Mouse (Mus musculus): ENCODE data around the gene Tmem56. TPM values are rescaled to one million over a fixed set of nuclear protein-coding genes. Genes with fewer than 3 reads are reported as not detected.

The Tmem56 gene
- total RNA-seq, 4 experiments from 2014 or later = 35.0 to 49.8 (median 43.9) TPM

DNA sequence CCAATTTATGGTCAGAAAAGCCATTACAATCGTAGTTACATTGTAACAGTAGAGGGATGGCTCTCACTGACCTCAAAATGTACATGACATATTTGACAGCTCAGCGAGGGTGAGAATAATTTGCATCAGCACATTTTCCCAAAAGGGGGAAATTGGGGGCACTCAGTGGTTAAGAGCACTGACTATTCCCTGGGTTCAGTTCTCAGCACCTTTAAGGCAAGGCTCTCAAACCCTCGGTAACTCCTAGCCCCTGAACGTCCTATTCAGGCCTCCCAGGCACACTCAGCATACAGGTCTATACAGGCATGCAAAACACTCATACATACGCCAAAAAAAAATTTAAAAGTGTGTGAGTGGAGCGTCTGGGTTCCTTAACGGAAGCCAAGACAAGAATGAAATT, 112.3 kb downstream of the Tmem56 start:
- DNase-seq (ENCODE audit: low spot score in 2 of 2) = no peak

GRCm38 (mm10) chr3:121169092-121169942, 113.6 kb downstream of the Tmem56 start:
- no peak for DNase-seq (ENCODE audit: low spot score in 2 of 2)

- no peak for DNase-seq (ENCODE audit: low spot score in 2 of 2)
These were observed 114.3 kb downstream of the Tmem56 start for GRCm38 (mm10) chr3:121168581-121168980.

- peak in 1 of 2 experiments; percentile 43 for DNase-seq (ENCODE audit: low spot score in 2 of 2)
These were observed 119.6 kb downstream of the Tmem56 start for GRCm38 (mm10) chr3:121163271-121163819.

- no peak for DNase-seq (ENCODE audit: low spot score in 2 of 2)
These were observed 121.2 kb downstream of the Tmem56 start for GRCm38 (mm10) chr3:121161661-121162060.

GRCm38 (mm10) chr3:121160424-121160823, 122.5 kb downstream of the Tmem56 start:
- DNase-seq (ENCODE audit: low spot score in 2 of 2) = no peak

DNA sequence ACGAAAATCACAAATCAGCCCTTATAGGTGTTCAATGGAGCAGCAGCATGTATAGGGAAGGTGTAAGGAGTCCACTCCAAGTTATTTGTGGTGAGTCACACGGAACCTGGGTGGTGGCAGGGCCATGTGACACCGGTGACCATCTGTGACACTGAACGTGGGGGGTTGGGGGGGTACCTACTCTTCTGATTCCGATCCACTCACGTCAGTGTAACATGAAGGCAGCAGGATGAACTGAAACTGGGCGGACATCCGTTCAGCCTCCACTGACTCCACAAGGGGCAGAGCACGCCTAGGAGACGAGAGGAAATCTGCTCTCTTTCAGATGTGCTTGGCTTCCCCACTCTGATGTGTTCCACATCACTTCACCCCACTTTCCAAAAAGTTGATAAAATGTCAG, 123.3 kb downstream of the Tmem56 start:
- DNase-seq (ENCODE audit: low spot score in 2 of 2) = no peak

- no peak for DNase-seq (ENCODE audit: low spot score in 2 of 2)
These were observed 124.0 kb downstream of the Tmem56 start for GRCm38 (mm10) chr3:121158901-121159351.

GRCm38 (mm10) chr3:121157546-121158330, 125.2 kb downstream of the Tmem56 start:
- DNase-seq (ENCODE audit: low spot score in 2 of 2) = no peak

DNA sequence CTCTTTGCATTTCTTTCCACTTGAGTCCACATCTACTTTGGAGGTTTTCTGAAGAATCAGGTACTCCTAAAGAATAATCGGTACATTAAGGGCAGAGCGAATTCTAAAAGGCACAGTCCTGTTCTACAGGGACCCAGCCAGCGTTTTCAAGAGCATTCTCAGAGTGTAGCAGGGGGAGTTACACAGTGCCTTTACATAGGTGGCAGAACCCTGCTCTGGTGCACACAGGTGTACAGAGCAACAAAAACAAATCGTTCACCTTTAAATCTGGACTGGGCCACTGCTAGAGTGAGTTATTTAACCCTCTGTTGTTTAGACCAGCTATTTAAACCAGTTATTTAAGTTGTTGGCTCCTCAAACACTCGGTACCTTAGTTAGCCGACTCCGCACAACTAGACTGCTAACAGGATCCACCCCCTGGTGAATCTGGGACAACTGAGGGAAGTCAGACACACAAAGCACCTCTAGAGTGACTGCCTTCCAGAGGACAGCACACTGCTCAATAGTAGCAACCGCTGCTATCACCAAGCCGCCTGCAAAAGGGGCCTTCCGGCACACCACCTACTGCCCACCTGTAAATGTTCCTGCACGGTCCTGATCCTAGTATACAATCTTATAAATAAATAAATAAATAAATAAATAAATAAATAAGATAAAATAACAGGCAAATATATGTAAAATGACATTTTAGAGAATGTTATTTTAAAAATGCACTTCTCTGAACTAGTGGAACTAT, 126.3 kb downstream of the Tmem56 start:
- no peak for DNase-seq (ENCODE audit: low spot score in 2 of 2)

- DNase-seq (ENCODE audit: low spot score in 2 of 2) = no peak
These were observed 126.9 kb downstream of the Tmem56 start for GRCm38 (mm10) chr3:121156043-121156442.

Other genes starting within 250 kb of the Tmem56 start
- 10 to 100 TPM; 13.0 to 16.8 (median 15.3) TPM for gene Rwdd3, start 111.4 kb downstream of the Tmem56 start, total RNA-seq (2022)
- gene Alg14, start 8.7 kb upstream of the Tmem56 start, total RNA-seq (2022) = 10 to 100 TPM; 11.7 to 16.2 (median 14.8) TPM
- gene Cnn3, start 143.4 kb upstream of the Tmem56 start, total RNA-seq (2022) = 100 to 1,000 TPM in 1 of 4 experiments, 10 to 100 TPM in 3; 69.4 to 104 (median 78.6) TPM
- under 1 TPM in 2 of 4 experiments, not detected in 2; 0.19 to 0.41 TPM for gene Slc44a3, start 249.3 kb upstream of the Tmem56 start, total RNA-seq (2022)